Mouse (Mus musculus): ENCODE data around the gene Dock1. TPM values are rescaled to one million over a fixed set of nuclear protein-coding genes. Genes with fewer than 3 reads are reported as not detected.

Gene Dock1
- total RNA-seq (2021) = 117 and 125 TPM in 2 replicates
- long read RNA-seq, experiment 1, full-length matches to known transcripts = 16 of 48 reads
- long read RNA-seq, experiment 1, partial matches to known transcripts = 21 of 48 reads
- long read RNA-seq, experiment 1, other reads (novel, unspliced or antisense) = 11 of 48 reads
- long read RNA-seq, experiment 2, full-length matches to known transcripts = 7 of 32 reads
- long read RNA-seq, experiment 2, partial matches to known transcripts = 18 of 32 reads
- long read RNA-seq, experiment 2, other reads (novel, unspliced or antisense) = 7 of 32 reads

- peak; percentile 92 for DNase-seq
Observed at GRCm38 (mm10) chr7:134670312-134671002, at the start of gene Dock1. Dock1 (plus strand) TSS chr7:134670654.

- DNase-seq = peak; percentile 51
Observed at GRCm38 (mm10) chr7:134627906-134628305, 42.5 kb upstream of the Dock1 start.

- DNase-seq = no peak
Observed at GRCm38 (mm10) chr7:134650246-134650830, 20.1 kb upstream of the Dock1 start.

- DNase-seq = no peak
Observed at GRCm38 (mm10) chr7:134651071-134651470, 19.4 kb upstream of the Dock1 start.

GRCm38 (mm10) chr7:134663241-134663640, 7.2 kb upstream of the Dock1 start:
- DNase-seq = no peak

GRCm38 (mm10) chr7:134665642-134666282, 4.7 kb upstream of the Dock1 start:
- peak; percentile 81 for DNase-seq

- peak; percentile 79 for DNase-seq
Observed at GRCm38 (mm10) chr7:134667271-134667702, 3.2 kb upstream of the Dock1 start.

- no peak for DNase-seq
Observed at GRCm38 (mm10) chr7:134669474-134670311, 761 bp upstream of the Dock1 start.

- DNase-seq = peak; percentile 78
Observed at GRCm38 (mm10) chr7:134671003-134671461, 578 bp downstream of the Dock1 start.

- peak; percentile 51 for DNase-seq
Observed at GRCm38 (mm10) chr7:134671467-134671901, 1.0 kb downstream of the Dock1 start.

- DNase-seq = no peak
Observed at GRCm38 (mm10) chr7:134673135-134673534, 2.7 kb downstream of the Dock1 start.

GRCm38 (mm10) chr7:134673952-134674351, 3.5 kb downstream of the Dock1 start:
- DNase-seq = peak; percentile 61

GRCm38 (mm10) chr7:134677852-134678251, 7.4 kb downstream of the Dock1 start:
- DNase-seq = peak; percentile 63

- peak; percentile 82 for DNase-seq
Observed at GRCm38 (mm10) chr7:134679314-134680158, 9.1 kb downstream of the Dock1 start.

GRCm38 (mm10) chr7:134680161-134680560, 9.7 kb downstream of the Dock1 start:
- DNase-seq = no peak

GRCm38 (mm10) chr7:134681729-134682527, 11.5 kb downstream of the Dock1 start:
- peak; percentile 4 for DNase-seq

- peak; percentile 77 for DNase-seq
Observed at GRCm38 (mm10) chr7:134688332-134688731, 17.9 kb downstream of the Dock1 start.

- no peak for DNase-seq
Observed at GRCm38 (mm10) chr7:134690118-134690517, 19.7 kb downstream of the Dock1 start.

GRCm38 (mm10) chr7:134690806-134691205, 20.4 kb downstream of the Dock1 start:
- DNase-seq = no peak

GRCm38 (mm10) chr7:134693325-134693724, 22.9 kb downstream of the Dock1 start:
- DNase-seq = no peak
